17 mouse cellular contexts compared by ENCODE assay signal in genomic region chr4:64145924-64146323, GRCm38 (mm10).
"Had no signal": no experiment of that assay in that cellular context is flagged by ENCODE, and none has a peak within 500 bp of the region (broad histone marks: within the 10 kb centered on the region; RNA-seq: fewer than 3 reads in every experiment).

No protein-coding gene starts in this region.

- H3K9ac ChIP-seq: limb, embryonic 15.5 days; liver, embryonic 13.5 days; liver, postnatal 0 days; lung, embryonic 15.5 days; stomach, embryonic 15.5 days had no signal

- H3K4me1 ChIP-seq: liver, embryonic 13.5 days; megakaryocyte, embryonic 14.5 days; stomach, embryonic 15.5 days had no signal

- ATAC-seq: liver, postnatal 0 days; midbrain, embryonic 16.5 days had no signal

- H3K9me3 ChIP-seq: limb, embryonic 15.5 days; liver, embryonic 13.5 days; lung, embryonic 15.5 days; stomach, embryonic 15.5 days had no signal

- DNase-seq: kidney, postnatal 10 days; kidney, postnatal 4 days; liver, embryonic 13.5 days; liver, postnatal 0 days; lung, postnatal 14 days; right cerebral cortex, postnatal 4 days; spleen, adult 18-20 months; thymus, adult 2 months; thymus, postnatal 25 days had no signal

- H3K4me2 ChIP-seq: limb, embryonic 15.5 days; liver, embryonic 13.5 days; lung, embryonic 15.5 days; midbrain, embryonic 11.5 days; stomach, embryonic 15.5 days had no signal

- H3K36me3 ChIP-seq: limb, embryonic 15.5 days; liver, embryonic 13.5 days; lung, embryonic 15.5 days; stomach, embryonic 15.5 days had no signal

- H3K27me3 ChIP-seq: limb, embryonic 15.5 days; liver, embryonic 13.5 days; lung, embryonic 15.5 days; megakaryocyte, embryonic 14.5 days; stomach, embryonic 15.5 days had no signal

- H3K4me3 ChIP-seq: left cerebral cortex, adult 2 months; limb, embryonic 15.5 days; liver, embryonic 13.5 days; lung, embryonic 15.5 days; megakaryocyte, embryonic 14.5 days; stomach, embryonic 15.5 days had no signal

- H3K27ac ChIP-seq: left cerebral cortex, adult 2 months; limb, embryonic 15.5 days; liver, embryonic 13.5 days; lung, embryonic 15.5 days; macrophage; stomach, embryonic 15.5 days had no signal
